Mouse (Mus musculus): ENCODE data around the gene Ypel4. TPM values are rescaled to one million over a fixed set of nuclear protein-coding genes. Genes with fewer than 3 reads are reported as not detected.
A peak's percentile ranks its signal among the peaks of the same experiment; 100 is the strongest.

The Ypel4 gene
- total RNA-seq, 1 experiment, result 0.89 TPM

DNA sequence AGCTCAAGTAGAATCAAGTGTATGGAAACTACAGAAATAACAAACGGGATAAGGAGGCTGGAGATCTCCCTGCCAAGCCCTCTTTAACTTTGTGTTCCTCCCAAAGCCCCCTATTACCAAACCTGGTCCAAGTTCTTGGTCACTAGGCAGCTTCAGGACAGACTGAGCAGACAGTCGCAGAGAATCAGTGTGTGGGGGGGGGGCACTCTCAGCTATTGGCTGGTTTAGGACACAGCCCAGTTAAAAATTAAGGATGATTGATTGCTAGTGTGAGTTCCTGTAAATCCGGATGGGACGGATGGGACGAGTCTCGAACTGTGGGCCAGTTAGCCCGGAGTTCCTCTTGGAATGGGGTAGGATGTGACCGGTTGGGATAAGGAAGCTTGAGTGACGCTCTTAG lies 41.4 kb downstream of the Ypel4 start, which contains the start of gene Serping1:
Gene Serping1 (minus strand): TSS at position 204 of the 400 bp plus-strand sequence.
- Histone ChIP-seq H3K27ac (ENCODE audit: insufficient read depth, low read depth, low read length, poor library complexity, severe bottlenecking) (peak within 1 kb of the TSS; percentile 61; the same call in 1 of the 2 replicates), H3K36me3 (ENCODE audit: control insufficient read depth, insufficient read depth, low read length, poor library complexity, severe bottlenecking) (no peaks in the 10 kb centered on the region), H3K4me3 (ENCODE audit: insufficient read depth in 1 of 2, low read depth in 1 of 2, low read length in 2 of 2, poor library complexity in 1 of 2, severe bottlenecking in 1 of 2) (peak within 1 kb of the TSS; percentile 15 to 48), H3K9ac (ENCODE audit: insufficient read depth, low read depth, low read length, poor library complexity, severe bottlenecking) (peak within 1 kb of the TSS; percentile 42; the same call in 1 of the 2 replicates), H3K4me1 (ENCODE audit: control insufficient read depth in 2 of 2, insufficient read depth in 2 of 2, low read length in 2 of 2, poor library complexity in 1 of 2) (peaks cover 3 to 10% of the 10 kb centered on the region in 2 experiments; a peak in 1 of 4 replicates), H3K9me3 (ENCODE audit: control insufficient read depth, insufficient read depth, low read depth, low read length) (no peaks in the 10 kb centered on the region)
- in situ Hi-C loops (cut with MboI; ENCODE audit: low sequenced_read_pairs in 2 of 2, unreplicated experiment in 2 of 2), result no loop called here
- TF ChIP-seq CHD2 (IDR thresholded peaks at IDR 0.05; ENCODE audit: low read depth, low read length) (no peak), ZC3H11A (IDR thresholded peaks at IDR 0.05; ENCODE audit: borderline replicate concordance, low read depth, low read length) (no peak), HCFC1 (IDR thresholded peaks at IDR 0.05; ENCODE audit: borderline replicate concordance, insufficient read depth, low read length) (no peak), ZNF384 (IDR thresholded peaks at IDR 0.05; ENCODE audit: low read depth, low read length) (no peak), MAFK (IDR thresholded peaks at IDR 0.05; ENCODE audit: insufficient read depth, low read depth, low read length) (no peak)
- no peak for DNase-seq (ENCODE audit: low read depth, low spot score)

DNA sequence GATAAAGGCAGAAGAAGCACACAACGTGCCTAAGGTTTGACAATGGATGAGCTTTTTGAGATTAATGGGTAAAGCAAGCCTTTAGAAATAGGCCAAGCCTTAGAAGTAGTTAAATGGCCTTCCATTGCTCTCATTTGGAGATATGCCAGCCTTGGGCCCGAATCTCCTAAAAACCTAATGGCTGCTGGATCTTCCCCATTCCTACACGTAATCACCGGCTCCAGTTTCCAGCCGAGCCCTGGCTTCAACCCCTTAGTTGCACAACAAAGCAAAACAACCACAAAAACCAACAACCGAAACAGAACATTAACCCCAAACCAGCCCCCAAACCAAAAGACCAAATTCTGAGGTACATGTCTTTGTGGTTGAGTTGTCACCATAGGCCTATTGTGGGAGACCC lies 41.8 kb downstream of the Ypel4 start:
- Histone ChIP-seq H3K9ac (ENCODE audit: insufficient read depth, low read depth, low read length, poor library complexity, severe bottlenecking) (no peak overlapping the region), H3K4me3 (ENCODE audit: insufficient read depth in 1 of 2, low read depth in 1 of 2, low read length in 2 of 2, poor library complexity in 1 of 2, severe bottlenecking in 1 of 2) (no peak overlapping the region), H3K4me1 (ENCODE audit: control insufficient read depth in 2 of 2, insufficient read depth in 2 of 2, low read length in 2 of 2, poor library complexity in 1 of 2) (peaks cover 3 to 10% of the 10 kb centered on the region in 2 experiments; a peak in 1 of 4 replicates), H3K9me3 (ENCODE audit: control insufficient read depth, insufficient read depth, low read depth, low read length) (no peaks in the 10 kb centered on the region), H3K27ac (ENCODE audit: insufficient read depth, low read depth, low read length, poor library complexity, severe bottlenecking) (no peak overlapping the region; the same call in 1 of the 2 replicates), H3K36me3 (ENCODE audit: control insufficient read depth, insufficient read depth, low read length, poor library complexity, severe bottlenecking) (no peaks in the 10 kb centered on the region)
- TF ChIP-seq MAFK (IDR thresholded peaks at IDR 0.05; ENCODE audit: insufficient read depth, low read depth, low read length) (no peak), ZC3H11A (IDR thresholded peaks at IDR 0.05; ENCODE audit: borderline replicate concordance, low read depth, low read length) (no peak), CHD2 (IDR thresholded peaks at IDR 0.05; ENCODE audit: low read depth, low read length) (no peak), HCFC1 (IDR thresholded peaks at IDR 0.05; ENCODE audit: borderline replicate concordance, insufficient read depth, low read length) (no peak), ZNF384 (IDR thresholded peaks at IDR 0.05; ENCODE audit: low read depth, low read length) (no peak)
- DNase-seq (ENCODE audit: low read depth, low spot score), result no peak
- in situ Hi-C loops (cut with MboI; ENCODE audit: low sequenced_read_pairs in 2 of 2, unreplicated experiment in 2 of 2), result no loop called here

DNA sequence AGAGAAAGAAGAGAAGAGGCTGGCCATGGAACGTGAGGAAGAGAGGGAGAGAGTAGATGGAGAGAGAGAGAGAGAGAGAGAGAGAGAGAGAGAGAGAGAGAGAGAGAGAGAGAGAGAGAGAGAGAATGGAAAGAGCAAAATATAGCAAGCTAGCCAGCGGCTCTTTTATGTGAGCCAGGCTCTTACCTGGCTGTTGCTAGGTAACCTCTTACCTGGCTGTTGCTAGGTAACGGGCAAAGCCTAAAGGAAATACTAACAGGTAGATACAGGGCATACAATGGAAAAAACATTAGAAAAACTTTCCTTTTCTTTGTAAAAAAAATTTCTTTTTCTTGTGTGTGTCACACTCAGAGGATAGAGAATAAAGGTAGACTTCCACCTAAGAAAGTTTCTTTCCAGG lies 43.8 kb downstream of the Ypel4 start:
- no peak for DNase-seq (ENCODE audit: low read depth, low spot score)
- no peaks in the 10 kb centered on the region for H3K36me3 ChIP-seq (ENCODE audit: control insufficient read depth, insufficient read depth, low read length, poor library complexity, severe bottlenecking)
- in situ Hi-C loops (cut with MboI; ENCODE audit: low sequenced_read_pairs in 2 of 2, unreplicated experiment in 2 of 2), result no loop called here
- H3K9ac ChIP-seq (ENCODE audit: insufficient read depth, low read depth, low read length, poor library complexity, severe bottlenecking), result no peak overlapping the region
- TF ChIP-seq ZNF384 (IDR thresholded peaks at IDR 0.05; ENCODE audit: low read depth, low read length) (no peak), CHD2 (IDR thresholded peaks at IDR 0.05; ENCODE audit: low read depth, low read length) (no peak), MAFK (IDR thresholded peaks at IDR 0.05; ENCODE audit: insufficient read depth, low read depth, low read length) (no peak), HCFC1 (IDR thresholded peaks at IDR 0.05; ENCODE audit: borderline replicate concordance, insufficient read depth, low read length) (no peak), ZC3H11A (IDR thresholded peaks at IDR 0.05; ENCODE audit: borderline replicate concordance, low read depth, low read length) (no peak)
- H3K27ac ChIP-seq (ENCODE audit: insufficient read depth, low read depth, low read length, poor library complexity, severe bottlenecking), result no peak overlapping the region
- H3K4me3 ChIP-seq (ENCODE audit: insufficient read depth in 1 of 2, low read depth in 1 of 2, low read length in 2 of 2, poor library complexity in 1 of 2, severe bottlenecking in 1 of 2), result no peak overlapping the region
- peaks cover 3 to 10% of the 10 kb centered on the region in 2 experiments; a peak in 1 of 4 replicates for H3K4me1 ChIP-seq (ENCODE audit: control insufficient read depth in 2 of 2, insufficient read depth in 2 of 2, low read length in 2 of 2, poor library complexity in 1 of 2)
- H3K9me3 ChIP-seq (ENCODE audit: control insufficient read depth, insufficient read depth, low read depth, low read length), result no peaks in the 10 kb centered on the region

DNA sequence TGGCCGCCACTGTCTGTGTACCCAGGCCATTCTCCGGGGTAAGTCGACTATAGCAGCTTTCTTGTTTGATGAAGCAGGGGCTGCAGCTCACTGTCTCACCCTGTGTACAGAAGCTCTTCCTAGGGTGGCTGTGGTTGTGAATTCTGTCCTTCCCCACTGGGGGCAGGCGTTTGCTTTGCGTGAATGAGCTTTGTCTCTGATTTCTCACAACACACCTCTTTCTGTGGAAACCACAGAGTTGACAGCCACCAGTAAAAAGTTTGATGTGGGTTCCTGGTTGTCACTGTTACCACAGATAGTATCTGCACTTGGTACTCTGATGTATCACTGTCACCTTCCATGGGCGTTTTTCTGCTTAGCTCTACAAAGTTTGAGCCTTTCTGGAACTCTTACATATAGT lies 45.4 kb downstream of the Ypel4 start:
- in situ Hi-C loops (cut with MboI; ENCODE audit: low sequenced_read_pairs in 2 of 2, unreplicated experiment in 2 of 2), result no loop called here
- no peak for DNase-seq (ENCODE audit: low read depth, low spot score)
- no peak overlapping the region for H3K4me3 ChIP-seq (ENCODE audit: insufficient read depth in 1 of 2, low read depth in 1 of 2, low read length in 2 of 2, poor library complexity in 1 of 2, severe bottlenecking in 1 of 2)
- H3K36me3 ChIP-seq (ENCODE audit: control insufficient read depth, insufficient read depth, low read length, poor library complexity, severe bottlenecking), result no peaks in the 10 kb centered on the region
- peaks cover 3 to 7% of the 10 kb centered on the region in 2 experiments; a peak in 1 of 4 replicates for H3K4me1 ChIP-seq (ENCODE audit: control insufficient read depth in 2 of 2, insufficient read depth in 2 of 2, low read length in 2 of 2, poor library complexity in 1 of 2)
- no peak overlapping the region for H3K27ac ChIP-seq (ENCODE audit: insufficient read depth, low read depth, low read length, poor library complexity, severe bottlenecking)
- H3K9me3 ChIP-seq (ENCODE audit: control insufficient read depth, insufficient read depth, low read depth, low read length), result no peaks in the 10 kb centered on the region
- TF ChIP-seq CHD2 (IDR thresholded peaks at IDR 0.05; ENCODE audit: low read depth, low read length) (no peak), ZC3H11A (IDR thresholded peaks at IDR 0.05; ENCODE audit: borderline replicate concordance, low read depth, low read length) (0 out of 2 replicates have a peak, but pooled peaks have one; percentile 3), MAFK (IDR thresholded peaks at IDR 0.05; ENCODE audit: insufficient read depth, low read depth, low read length) (no peak)
- H3K9ac ChIP-seq (ENCODE audit: insufficient read depth, low read depth, low read length, poor library complexity, severe bottlenecking), result no peak overlapping the region

DNA sequence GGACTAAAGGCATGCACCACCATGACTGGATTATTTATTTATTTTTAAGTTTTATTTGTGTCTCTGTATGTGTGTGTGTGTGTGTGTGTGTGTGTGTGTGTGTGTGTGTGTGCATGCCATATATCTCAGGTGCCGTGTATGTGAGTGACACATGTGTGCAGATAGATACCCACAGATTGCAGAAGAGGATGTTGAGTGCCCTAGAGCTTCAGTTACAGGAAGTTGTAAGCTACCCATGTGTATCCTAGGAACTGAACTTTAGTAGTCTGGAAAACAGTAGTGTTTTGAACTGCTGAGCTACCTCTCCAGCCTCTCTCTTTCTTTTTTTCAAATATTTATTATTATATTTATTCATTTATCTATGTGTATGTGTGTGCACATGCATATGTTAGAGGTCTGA lies 49.5 kb downstream of the Ypel4 start:
- Histone ChIP-seq H3K9ac (ENCODE audit: insufficient read depth, low read depth, low read length, poor library complexity, severe bottlenecking) (no peak overlapping the region), H3K4me3 (ENCODE audit: insufficient read depth in 1 of 2, low read depth in 1 of 2, low read length in 2 of 2, poor library complexity in 1 of 2, severe bottlenecking in 1 of 2) (no peak overlapping the region), H3K36me3 (ENCODE audit: control insufficient read depth, insufficient read depth, low read length, poor library complexity, severe bottlenecking) (no peaks in the 10 kb centered on the region), H3K4me1 (ENCODE audit: control insufficient read depth in 2 of 2, insufficient read depth in 2 of 2, low read length in 2 of 2, poor library complexity in 1 of 2) (no peaks in the 10 kb centered on the region), H3K27ac (ENCODE audit: insufficient read depth, low read depth, low read length, poor library complexity, severe bottlenecking) (no peak overlapping the region), H3K9me3 (ENCODE audit: control insufficient read depth, insufficient read depth, low read depth, low read length) (no peaks in the 10 kb centered on the region)
- no peak for TF ChIP-seq ZC3H11A (IDR thresholded peaks at IDR 0.05; ENCODE audit: borderline replicate concordance, low read depth, low read length)
- TF ChIP-seq HCFC1 (IDR thresholded peaks at IDR 0.05; ENCODE audit: borderline replicate concordance, insufficient read depth, low read length), result no peak
- no peak for TF ChIP-seq CHD2 (IDR thresholded peaks at IDR 0.05; ENCODE audit: low read depth, low read length)
- no peak for TF ChIP-seq ZNF384 (IDR thresholded peaks at IDR 0.05; ENCODE audit: low read depth, low read length)
- no peak for TF ChIP-seq MAFK (IDR thresholded peaks at IDR 0.05; ENCODE audit: insufficient read depth, low read depth, low read length)
- in situ Hi-C loops (cut with MboI; ENCODE audit: low sequenced_read_pairs in 2 of 2, unreplicated experiment in 2 of 2), result no loop called here
- DNase-seq (ENCODE audit: low read depth, low spot score), result no peak

All from ES-E14 (cell line).